Mouse (Mus musculus): ENCODE results near the gene Ebf4. TPM values are rescaled to one million over a fixed set of nuclear protein-coding genes. Genes with fewer than 3 reads are reported as not detected.
A peak's percentile ranks its signal among the peaks of the same experiment; 100 is the strongest.

Gene Ebf4
- polyA plus RNA-seq, 1 experiment from 2014 or later: 1.6 TPM

GRCm38 (mm10) chr2:130296134-130296745 lies 1.3 kb downstream of the Ebf4 start:
- H3K4me1 ChIP-seq: peaks cover 12% of the 10 kb centered on the region
- WGBS: 3% methylated on average over 20 of the region's 20 CpGs
- ATAC-seq (ENCODE audit: borderline replicate concordance, extremely low read depth, low FRiP score, low TSS enrichment): no peak; the same call in 1 of the 2 replicates
- no peak overlapping the region for H3K27ac ChIP-seq
- H3K36me3 ChIP-seq: no peaks in the 10 kb centered on the region
- peaks cover 37% of the 10 kb centered on the region for H3K27me3 ChIP-seq
- H3K9ac ChIP-seq: peak overlapping the region; percentile 54; the same call in 1 of the 2 replicates
- H3K9me3 ChIP-seq: no peaks in the 10 kb centered on the region
- peak overlapping the region; percentile 74 for H3K4me3 ChIP-seq
- H3K4me2 ChIP-seq: peak overlapping the region; percentile 81

- Histone ChIP-seq H3K27me3 (peaks cover 30% of the 10 kb centered on the region; the same call in 1 of the 2 replicates), H3K4me2 (no peak overlapping the region), H3K36me3 (no peaks in the 10 kb centered on the region), H3K9ac (no peak overlapping the region), H3K4me1 (peaks cover 12% of the 10 kb centered on the region), H3K27ac (no peak overlapping the region), H3K4me3 (no peak overlapping the region), H3K9me3 (no peaks in the 10 kb centered on the region)
- WGBS: 80% methylated on average over 9 of the region's 9 CpGs
- no peak for ATAC-seq (ENCODE audit: borderline replicate concordance, extremely low read depth, low FRiP score, low TSS enrichment)
These were observed 2.6 kb downstream of the Ebf4 start for GRCm38 (mm10) chr2:130297580-130297979.

GRCm38 (mm10) chr2:130303014-130303413 lies 8.0 kb downstream of the Ebf4 start:
- WGBS: 62% methylated on average over 4 of the region's 4 CpGs
- no peaks in the 10 kb centered on the region for H3K36me3 ChIP-seq
- no peak overlapping the region for H3K4me2 ChIP-seq
- H3K4me3 ChIP-seq: no peak overlapping the region
- H3K27me3 ChIP-seq: no peaks in the 10 kb centered on the region
- no peak for ATAC-seq (ENCODE audit: borderline replicate concordance, extremely low read depth, low FRiP score, low TSS enrichment)
- H3K4me1 ChIP-seq: no peaks in the 10 kb centered on the region
- H3K9me3 ChIP-seq: no peaks in the 10 kb centered on the region
- H3K9ac ChIP-seq: no peak overlapping the region
- H3K27ac ChIP-seq: no peak overlapping the region

GRCm38 (mm10) chr2:130327057-130327456 lies 32.1 kb downstream of the Ebf4 start:
- Histone ChIP-seq H3K27ac (no peak overlapping the region), H3K4me1 (no peaks in the 10 kb centered on the region), H3K36me3 (no peaks in the 10 kb centered on the region), H3K4me2 (no peak overlapping the region), H3K9ac (no peak overlapping the region), H3K4me3 (no peak overlapping the region), H3K9me3 (no peaks in the 10 kb centered on the region), H3K27me3 (no peaks in the 10 kb centered on the region)
- no peak for ATAC-seq (ENCODE audit: borderline replicate concordance, extremely low read depth, low FRiP score, low TSS enrichment)
- 62% methylated on average over 1 of the region's 1 CpGs for WGBS

- H3K27ac ChIP-seq: no peak overlapping the region
- no peaks in the 10 kb centered on the region for H3K27me3 ChIP-seq
- no peak overlapping the region for H3K9ac ChIP-seq
- H3K9me3 ChIP-seq: no peaks in the 10 kb centered on the region
- no peak for ATAC-seq (ENCODE audit: borderline replicate concordance, extremely low read depth, low FRiP score, low TSS enrichment)
- no peak overlapping the region for H3K4me2 ChIP-seq
- no peaks in the 10 kb centered on the region for H3K36me3 ChIP-seq
- H3K4me3 ChIP-seq: no peak overlapping the region
- 92% methylated on average over 2 of the region's 2 CpGs for WGBS
- no peaks in the 10 kb centered on the region for H3K4me1 ChIP-seq
These were observed 34.5 kb downstream of the Ebf4 start for GRCm38 (mm10) chr2:130329502-130329901.

- no peaks in the 10 kb centered on the region for H3K4me1 ChIP-seq
- no peaks in the 10 kb centered on the region for H3K27me3 ChIP-seq
- no peak overlapping the region for H3K4me3 ChIP-seq
- H3K27ac ChIP-seq: no peak overlapping the region
- H3K36me3 ChIP-seq: no peaks in the 10 kb centered on the region
- 84% methylated on average over 6 of the region's 6 CpGs for WGBS
- H3K9me3 ChIP-seq: no peaks in the 10 kb centered on the region
- H3K9ac ChIP-seq: no peak overlapping the region
- no peak overlapping the region for H3K4me2 ChIP-seq
- ATAC-seq (ENCODE audit: borderline replicate concordance, extremely low read depth, low FRiP score, low TSS enrichment): no peak
These were observed 40.1 kb downstream of the Ebf4 start for GRCm38 (mm10) chr2:130335112-130335511.

- Histone ChIP-seq H3K9me3 (no peaks in the 10 kb centered on the region), H3K4me3 (no peak overlapping the region), H3K36me3 (no peaks in the 10 kb centered on the region), H3K27ac (no peak overlapping the region), H3K4me2 (no peak overlapping the region), H3K27me3 (no peaks in the 10 kb centered on the region), H3K9ac (no peak overlapping the region), H3K4me1 (no peaks in the 10 kb centered on the region)
- WGBS: 70% methylated on average over 8 of the region's 8 CpGs
- ATAC-seq (ENCODE audit: borderline replicate concordance, extremely low read depth, low FRiP score, low TSS enrichment): no peak
These were observed 45.7 kb downstream of the Ebf4 start for GRCm38 (mm10) chr2:130340464-130341219.

- Histone ChIP-seq H3K4me2 (no peak overlapping the region), H3K9me3 (no peaks in the 10 kb centered on the region), H3K9ac (no peak overlapping the region), H3K4me1 (no peaks in the 10 kb centered on the region), H3K27me3 (no peaks in the 10 kb centered on the region), H3K4me3 (no peak overlapping the region), H3K27ac (no peak overlapping the region), H3K36me3 (no peaks in the 10 kb centered on the region)
- 51% methylated on average over 7 of the region's 7 CpGs for WGBS
- ATAC-seq (ENCODE audit: borderline replicate concordance, extremely low read depth, low FRiP score, low TSS enrichment): no peak
These were observed 46.2 kb downstream of the Ebf4 start for GRCm38 (mm10) chr2:130341220-130341580.

- Histone ChIP-seq H3K27me3 (0 out of 2 replicates have a peak, but pooled peaks cover 4% of the 10 kb centered on the region), H3K36me3 (no peaks in the 10 kb centered on the region), H3K27ac (no peak overlapping the region), H3K9ac (no peak overlapping the region), H3K4me1 (no peaks in the 10 kb centered on the region), H3K4me3 (no peak overlapping the region), H3K9me3 (no peaks in the 10 kb centered on the region), H3K4me2 (no peak overlapping the region)
- ATAC-seq (ENCODE audit: borderline replicate concordance, extremely low read depth, low FRiP score, low TSS enrichment): no peak
- 82% methylated on average over 3 of the region's 3 CpGs for WGBS
These were observed 55.4 kb downstream of the Ebf4 start for GRCm38 (mm10) chr2:130350376-130350775.

- no peak overlapping the region for H3K27ac ChIP-seq
- no peak for ATAC-seq (ENCODE audit: borderline replicate concordance, extremely low read depth, low FRiP score, low TSS enrichment)
- H3K4me3 ChIP-seq: no peak overlapping the region
- 0 out of 2 replicates have a peak, but pooled peaks cover 4% of the 10 kb centered on the region for H3K27me3 ChIP-seq
- no peak overlapping the region for H3K9ac ChIP-seq
- H3K4me2 ChIP-seq: no peak overlapping the region
- no peaks in the 10 kb centered on the region for H3K36me3 ChIP-seq
- WGBS: 56% methylated on average over 5 of the region's 5 CpGs
- H3K4me1 ChIP-seq: no peaks in the 10 kb centered on the region
- H3K9me3 ChIP-seq: no peaks in the 10 kb centered on the region
These were observed 56.9 kb downstream of the Ebf4 start for GRCm38 (mm10) chr2:130351758-130352339.

- Histone ChIP-seq H3K4me2 (no peak overlapping the region), H3K4me1 (no peaks in the 10 kb centered on the region), H3K27ac (no peak overlapping the region), H3K36me3 (no peaks in the 10 kb centered on the region), H3K4me3 (no peak overlapping the region), H3K9ac (no peak overlapping the region), H3K27me3 (peaks cover 4% of the 10 kb centered on the region; the same call in 1 of the 2 replicates), H3K9me3 (no peaks in the 10 kb centered on the region)
- no peak for ATAC-seq (ENCODE audit: borderline replicate concordance, extremely low read depth, low FRiP score, low TSS enrichment)
- 85% methylated on average over 8 of the region's 8 CpGs for WGBS
These were observed 58.4 kb downstream of the Ebf4 start for GRCm38 (mm10) chr2:130353411-130353810.

- no peak overlapping the region for H3K27ac ChIP-seq
- no peaks in the 10 kb centered on the region for H3K9me3 ChIP-seq
- no peak overlapping the region for H3K9ac ChIP-seq
- no peaks in the 10 kb centered on the region for H3K4me1 ChIP-seq
- 60% methylated on average over 3 of the region's 3 CpGs for WGBS
- H3K36me3 ChIP-seq: no peaks in the 10 kb centered on the region
- H3K4me3 ChIP-seq: no peak overlapping the region
- H3K27me3 ChIP-seq: peaks cover 9% of the 10 kb centered on the region
- ATAC-seq (ENCODE audit: borderline replicate concordance, extremely low read depth, low FRiP score, low TSS enrichment): no peak
- H3K4me2 ChIP-seq: no peak overlapping the region
These were observed 58.9 kb downstream of the Ebf4 start for GRCm38 (mm10) chr2:130353889-130354288.
